Mouse (Mus musculus) lung, postnatal 0 days (tissue): ENCODE data around the gene Zranb2.

Experiments
- CTCF ChIP-seq: IDR thresholded peaks from 2 replicates; pipeline ENCODE4 v1.5.1; 2016; ENCODE audit warnings: antibody characterized with exemption, mild to moderate bottlenecking
- EP300 ChIP-seq: IDR thresholded peaks from 2 replicates; pipeline ENCODE4 v1.6.1; 2016; ENCODE audit warnings: antibody characterized with exemption, mild to moderate bottlenecking, control low read depth

DNA sequence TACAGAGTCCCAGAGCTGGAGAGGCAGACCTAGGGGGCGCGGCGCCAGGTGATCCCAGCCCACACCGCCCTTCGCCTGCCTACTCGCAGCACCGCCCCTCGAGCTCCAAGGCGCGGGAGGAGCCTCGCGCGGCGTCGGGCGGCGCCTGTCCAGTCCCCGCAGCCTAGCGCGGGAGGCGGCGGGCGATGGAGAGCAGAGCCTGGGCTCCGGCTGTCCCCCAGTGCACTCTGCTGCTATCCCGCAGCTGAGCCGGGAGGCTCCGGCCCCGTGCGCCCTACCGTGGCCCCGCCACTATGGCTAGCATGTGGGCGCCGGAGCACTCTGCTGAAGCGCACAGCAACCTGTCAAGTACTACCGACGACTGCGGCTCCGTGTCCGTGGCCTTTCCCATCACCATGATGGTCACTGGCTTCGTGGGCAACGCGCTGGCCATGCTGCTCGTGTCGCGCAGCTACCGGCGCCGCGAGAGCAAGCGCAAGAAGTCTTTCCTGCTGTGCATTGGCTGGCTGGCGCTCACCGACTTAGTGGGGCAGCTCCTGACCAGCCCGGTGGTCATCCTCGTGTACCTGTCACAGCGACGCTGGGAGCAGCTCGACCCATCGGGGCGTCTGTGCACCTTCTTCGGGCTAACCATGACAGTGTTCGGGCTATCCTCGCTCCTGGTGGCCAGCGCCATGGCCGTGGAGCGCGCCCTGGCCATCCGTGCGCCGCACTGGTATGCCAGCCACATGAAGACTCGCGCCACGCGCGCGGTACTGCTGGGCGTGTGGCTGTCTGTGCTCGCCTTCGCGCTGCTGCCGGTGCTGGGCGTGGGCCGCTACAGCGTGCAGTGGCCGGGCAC lies 33.0 kb downstream of the Zranb2 start, which contains the start of gene Ptger3:
- TF ChIP-seq CTCF (no peak), EP300 (no peak)
